Mouse (Mus musculus): ENCODE measurements around the gene Ceacam1. TPM values are rescaled to one million over a fixed set of nuclear protein-coding genes. Genes with fewer than 3 reads are reported as not detected.
A peak's percentile ranks its signal among the peaks of the same experiment; 100 is the strongest.
"Not testable (repeated sequence)": the region's sequence is repeated elsewhere in the genome, so short reads cannot be mapped to it uniquely, and the experiment has no call there.

The Ceacam1 gene
- polyA plus RNA-seq, 1 experiment from 2014 or later: 19.6 TPM

GRCm38 (mm10) chr7:25434654-25435545 lies 42.5 kb downstream of the Ceacam1 start:
- Histone ChIP-seq H3K9ac (ENCODE audit: low read depth, low read length) (no peak overlapping the region), H3K27me3 (ENCODE audit: control insufficient read depth, insufficient read depth, low read depth, low read length) (no peaks in the 10 kb centered on the region), H3K36me3 (ENCODE audit: control insufficient read depth, insufficient read depth) (no peaks in the 10 kb centered on the region), H3K4me2 (ENCODE audit: low read depth, low read length) (no peak overlapping the region), H3K4me3 (ENCODE audit: low read depth, low read length) (no peak overlapping the region), H3K9me3 (replicated peaks; ENCODE audit: control insufficient read depth, low read length) (no peaks in the 10 kb centered on the region), H3K27ac (ENCODE audit: low read length) (peak overlapping the region; percentile 38), H3K4me1 (ENCODE audit: control insufficient read depth, low read depth, low read length) (peaks cover under 1% of the 10 kb centered on the region; the same call in 1 of the 2 replicates)
- WGBS (ENCODE audit: insufficient replicate concordance): 75% methylated on average over 10 of the region's 10 CpGs
- ATAC-seq (ENCODE audit: low read depth): no peak

- H3K4me1 ChIP-seq (ENCODE audit: control insufficient read depth, low read depth, low read length): no peaks in the 10 kb centered on the region
- no peak overlapping the region for H3K4me3 ChIP-seq (ENCODE audit: low read depth, low read length)
- ATAC-seq (ENCODE audit: low read depth): no peak
- H3K9ac ChIP-seq (ENCODE audit: low read depth, low read length): no peak overlapping the region
- no peaks in the 10 kb centered on the region for H3K9me3 ChIP-seq (replicated peaks; ENCODE audit: control insufficient read depth, low read length)
- 72% methylated on average over 9 of the region's 9 CpGs for WGBS (ENCODE audit: insufficient replicate concordance)
- no peaks in the 10 kb centered on the region for H3K27me3 ChIP-seq (ENCODE audit: control insufficient read depth, insufficient read depth, low read depth, low read length)
- H3K36me3 ChIP-seq (ENCODE audit: control insufficient read depth, insufficient read depth): no peaks in the 10 kb centered on the region
- H3K4me2 ChIP-seq (ENCODE audit: low read depth, low read length): no peak overlapping the region
- H3K27ac ChIP-seq (ENCODE audit: low read length): no peak overlapping the region
Measured at GRCm38 (mm10) chr7:25433781-25434560, 43.4 kb downstream of the Ceacam1 start.

- WGBS (ENCODE audit: insufficient replicate concordance): 19% methylated on average over 5 of the region's 5 CpGs
- Histone ChIP-seq H3K27ac (ENCODE audit: low read length) (no peak overlapping the region), H3K27me3 (ENCODE audit: control insufficient read depth, insufficient read depth, low read depth, low read length) (no peaks in the 10 kb centered on the region), H3K36me3 (ENCODE audit: control insufficient read depth, insufficient read depth) (no peaks in the 10 kb centered on the region), H3K4me3 (ENCODE audit: low read depth, low read length) (no peak overlapping the region), H3K4me1 (ENCODE audit: control insufficient read depth, low read depth, low read length) (no peaks in the 10 kb centered on the region), H3K9me3 (replicated peaks; ENCODE audit: control insufficient read depth, low read length) (no peaks in the 10 kb centered on the region), H3K9ac (ENCODE audit: low read depth, low read length) (no peak overlapping the region), H3K4me2 (ENCODE audit: low read depth, low read length) (no peak overlapping the region)
- no peak for ATAC-seq (ENCODE audit: low read depth)
Measured at GRCm38 (mm10) chr7:25433007-25433541, 44.3 kb downstream of the Ceacam1 start.

DNA sequence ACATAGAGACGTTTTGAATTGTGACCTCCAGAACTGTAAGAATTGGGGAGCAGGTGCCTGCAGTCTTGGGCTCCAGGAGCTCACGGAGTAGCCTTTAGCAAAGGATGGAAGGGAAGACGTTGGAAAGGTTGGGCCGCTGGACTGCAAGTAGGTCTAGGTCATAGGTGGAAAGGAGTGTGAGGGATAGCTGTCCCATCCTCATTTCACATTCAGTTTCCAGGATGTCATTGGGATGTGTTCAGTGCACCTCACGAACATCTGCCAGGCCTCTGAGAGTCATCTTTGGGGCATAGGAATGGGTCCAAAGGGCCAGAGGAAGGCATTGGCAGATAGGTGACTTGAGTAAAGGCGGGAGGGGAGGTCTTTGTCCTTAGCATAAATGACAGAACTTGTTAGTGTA lies 45.0 kb downstream of the Ceacam1 start:
- WGBS (ENCODE audit: insufficient replicate concordance): 62% methylated on average over 6 of the region's 6 CpGs
- Histone ChIP-seq H3K36me3 (ENCODE audit: control insufficient read depth, insufficient read depth) (no peaks in the 10 kb centered on the region), H3K4me3 (ENCODE audit: low read depth, low read length) (no peak overlapping the region), H3K4me1 (ENCODE audit: control insufficient read depth, low read depth, low read length) (no peaks in the 10 kb centered on the region), H3K27me3 (ENCODE audit: control insufficient read depth, insufficient read depth, low read depth, low read length) (no peaks in the 10 kb centered on the region), H3K9ac (ENCODE audit: low read depth, low read length) (no peak overlapping the region), H3K27ac (ENCODE audit: low read length) (no peak overlapping the region), H3K9me3 (replicated peaks; ENCODE audit: control insufficient read depth, low read length) (no peaks in the 10 kb centered on the region), H3K4me2 (ENCODE audit: low read depth, low read length) (no peak overlapping the region)
- ATAC-seq (ENCODE audit: low read depth): no peak

DNA sequence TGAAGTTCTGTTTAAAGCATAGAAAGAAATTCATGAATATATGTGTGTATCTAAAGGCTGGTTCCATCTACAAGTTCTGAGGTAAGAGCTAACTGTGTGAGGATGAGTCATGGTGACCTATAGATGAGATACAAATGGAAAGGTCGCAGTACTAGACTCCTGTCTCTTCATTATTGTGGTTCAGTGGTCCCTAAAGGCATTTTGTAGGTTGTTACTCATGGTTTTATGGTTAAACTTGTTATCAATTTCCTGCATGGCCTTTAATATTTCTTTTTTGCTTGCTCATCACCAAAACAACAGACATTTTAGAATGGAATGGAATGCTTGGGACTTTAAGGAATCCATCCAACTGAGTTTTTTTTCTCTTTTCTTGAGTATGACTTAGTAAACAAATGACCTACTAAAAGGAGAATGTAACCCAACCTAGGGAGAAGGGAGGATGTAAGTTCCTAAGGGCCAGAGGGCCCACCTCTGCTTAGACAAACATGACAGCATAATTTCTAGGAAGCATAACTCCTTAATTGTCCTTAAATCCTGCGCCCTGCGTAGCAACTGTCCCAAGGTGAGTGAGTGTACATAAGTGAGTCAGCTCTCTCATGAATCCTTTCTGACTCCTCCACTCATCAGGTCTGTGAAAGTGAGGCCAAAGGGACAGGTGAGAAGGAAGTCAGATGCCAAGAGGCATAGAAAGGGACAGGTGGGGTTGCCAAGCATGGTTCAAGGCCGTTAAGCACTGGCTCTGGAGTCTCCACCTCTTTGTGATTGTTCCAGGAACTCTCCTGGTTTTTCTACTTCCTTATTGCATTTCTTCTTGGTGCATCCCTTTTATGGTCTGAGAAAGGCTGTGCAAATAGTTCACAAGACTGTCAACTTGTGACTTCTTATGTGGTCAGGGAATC lies 47.3 kb downstream of the Ceacam1 start:
- 61% methylated on average over 4 of the region's 4 CpGs for WGBS (ENCODE audit: insufficient replicate concordance)
- Histone ChIP-seq H3K4me3 (ENCODE audit: low read depth, low read length) (no peak overlapping the region), H3K9me3 (replicated peaks; ENCODE audit: control insufficient read depth, low read length) (no peaks in the 10 kb centered on the region), H3K36me3 (ENCODE audit: control insufficient read depth, insufficient read depth) (no peaks in the 10 kb centered on the region), H3K27me3 (ENCODE audit: control insufficient read depth, insufficient read depth, low read depth, low read length) (no peaks in the 10 kb centered on the region), H3K9ac (ENCODE audit: low read depth, low read length) (no peak overlapping the region), H3K4me2 (ENCODE audit: low read depth, low read length) (no peak overlapping the region), H3K27ac (ENCODE audit: low read length) (no peak overlapping the region), H3K4me1 (ENCODE audit: control insufficient read depth, low read depth, low read length) (no peaks in the 10 kb centered on the region)
- no peak for ATAC-seq (ENCODE audit: low read depth)

GRCm38 (mm10) chr7:25428321-25428720 lies 49.1 kb downstream of the Ceacam1 start:
- Histone ChIP-seq H3K27ac (ENCODE audit: low read length) (no peak overlapping the region), H3K9me3 (replicated peaks; ENCODE audit: control insufficient read depth, low read length) (no peaks in the 10 kb centered on the region), H3K9ac (ENCODE audit: low read depth, low read length) (no peak overlapping the region), H3K27me3 (ENCODE audit: control insufficient read depth, insufficient read depth, low read depth, low read length) (no peaks in the 10 kb centered on the region), H3K4me3 (ENCODE audit: low read depth, low read length) (no peak overlapping the region), H3K4me2 (ENCODE audit: low read depth, low read length) (no peak overlapping the region), H3K4me1 (ENCODE audit: control insufficient read depth, low read depth, low read length) (no peaks in the 10 kb centered on the region), H3K36me3 (ENCODE audit: control insufficient read depth, insufficient read depth) (no peaks in the 10 kb centered on the region)
- ATAC-seq (ENCODE audit: low read depth): no peak
- 64% methylated on average over 3 of the region's 3 CpGs for WGBS (ENCODE audit: insufficient replicate concordance)

- WGBS (ENCODE audit: insufficient replicate concordance): 44% methylated on average over 5 of the region's 5 CpGs
- ATAC-seq (ENCODE audit: low read depth): 0 out of 2 replicates have a peak, but pooled peaks have one; percentile 13
- Histone ChIP-seq H3K27me3 (ENCODE audit: control insufficient read depth, insufficient read depth, low read depth, low read length) (no peaks in the 10 kb centered on the region), H3K4me2 (ENCODE audit: low read depth, low read length) (no peak overlapping the region), H3K9me3 (replicated peaks; ENCODE audit: control insufficient read depth, low read length) (no peaks in the 10 kb centered on the region), H3K36me3 (ENCODE audit: control insufficient read depth, insufficient read depth) (no peaks in the 10 kb centered on the region), H3K27ac (ENCODE audit: low read length) (peak overlapping the region; percentile 38), H3K9ac (ENCODE audit: low read depth, low read length) (no peak overlapping the region), H3K4me1 (ENCODE audit: control insufficient read depth, low read depth, low read length) (no peaks in the 10 kb centered on the region), H3K4me3 (ENCODE audit: low read depth, low read length) (no peak overlapping the region)
Measured at GRCm38 (mm10) chr7:25427144-25427543, 50.3 kb downstream of the Ceacam1 start.

- not testable (repeated sequence) for H3K27me3 ChIP-seq (ENCODE audit: control insufficient read depth, insufficient read depth, low read depth, low read length); H3K9me3 ChIP-seq (replicated peaks; ENCODE audit: control insufficient read depth, low read length); H3K27ac ChIP-seq (ENCODE audit: low read length); H3K4me2 ChIP-seq (ENCODE audit: low read depth, low read length); H3K4me1 ChIP-seq (ENCODE audit: control insufficient read depth, low read depth, low read length); H3K9ac ChIP-seq (ENCODE audit: low read depth, low read length); H3K4me3 ChIP-seq (ENCODE audit: low read depth, low read length); ATAC-seq (ENCODE audit: low read depth); H3K36me3 ChIP-seq (ENCODE audit: control insufficient read depth, insufficient read depth)
- WGBS (ENCODE audit: insufficient replicate concordance): 70% methylated on average over 4 of the region's 4 CpGs
Measured at GRCm38 (mm10) chr7:25426380-25426779, 51.0 kb downstream of the Ceacam1 start.
